Comparison of ENCODE assay signal across 8 mouse cellular contexts in the genomic region with DNA sequence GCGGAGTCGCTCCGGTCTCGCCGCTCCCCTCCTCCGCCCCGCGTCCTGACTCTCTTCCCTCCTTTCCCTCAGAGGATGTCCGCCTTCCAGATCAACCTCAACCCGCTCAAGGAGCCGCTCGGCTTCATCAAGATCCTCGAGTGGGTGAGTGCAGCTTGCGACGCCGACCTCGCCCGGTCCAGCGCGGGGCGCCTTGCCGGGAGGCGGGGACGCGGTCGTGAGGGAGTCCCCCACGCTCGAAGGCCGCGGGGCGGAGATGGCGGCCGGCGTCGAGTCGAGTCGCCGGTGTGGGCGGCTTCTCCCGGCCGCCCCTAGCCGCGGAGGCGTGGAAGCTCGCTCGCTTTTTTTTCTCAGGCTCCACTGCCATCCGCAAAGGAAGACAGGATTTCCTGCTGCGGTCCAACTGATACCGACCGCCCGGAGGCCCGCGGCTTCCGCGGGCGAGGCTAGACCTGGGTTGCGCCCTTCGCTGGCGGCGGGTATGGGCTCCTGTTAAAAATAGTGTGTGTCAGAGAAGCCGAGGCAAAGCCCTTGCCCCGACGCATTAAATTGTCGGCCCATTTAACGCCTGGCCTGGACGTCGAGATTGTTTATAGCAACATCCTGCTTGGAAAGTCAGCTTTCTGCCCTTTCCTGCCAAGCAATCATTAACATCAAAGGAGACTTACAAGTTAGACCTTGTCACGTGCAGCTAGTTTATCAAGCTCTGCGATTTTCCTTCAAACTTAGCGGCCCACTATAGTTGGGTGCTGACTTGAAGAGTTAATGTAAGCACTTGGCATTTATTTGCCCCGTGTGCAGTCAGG. TPM values are rescaled to one million over a fixed set of nuclear protein-coding genes. Genes with fewer than 3 reads are reported as not detected.
DNase-seq lines count a peak whose midpoint lies in the region; ATAC-seq and TF ChIP-seq lines count a peak whose summit lies in the region.

No protein-coding gene starts in this region.

- DNase-seq in kidney, postnatal 10 days, result no peak
- DNase-seq in MN1 (ENCODE audit: low spot score), result peak; percentile 82
- peak; percentile 78 for DNase-seq in hindbrain, postnatal 0 days (ENCODE audit: low spot score)
- DNase-seq in lung, postnatal 14 days, result peak; percentile 74
- DNase-seq in cerebellum, adult 11 months, result no peak

- peak; percentile 89 for TF ChIP-seq POLR2A in embryonic fibroblast, embryonic 13.5 days (IDR thresholded peaks at IDR 0.05; ENCODE audit: low read depth, low read length)

- no peaks in the 10 kb centered on the region for H3K36me3 ChIP-seq in kidney, embryonic 16.5 days (ENCODE audit: insufficient read depth, low read length)
- no peaks in the 10 kb centered on the region for H3K36me3 ChIP-seq in hindbrain, postnatal 0 days (ENCODE audit: insufficient read depth, low read length)
- no peaks in the 10 kb centered on the region for H3K36me3 ChIP-seq in stomach, embryonic 16.5 days (ENCODE audit: control insufficient read depth, insufficient read depth, low read length)

- H3K27me3 ChIP-seq in kidney, embryonic 16.5 days (ENCODE audit: insufficient read depth, low read length), result no peaks in the 10 kb centered on the region
- no peaks in the 10 kb centered on the region for H3K27me3 ChIP-seq in hindbrain, postnatal 0 days (ENCODE audit: insufficient read depth, low read length)
- H3K27me3 ChIP-seq in stomach, embryonic 16.5 days (ENCODE audit: control insufficient read depth, insufficient read depth, low read length), result no peaks in the 10 kb centered on the region

- no peak for TF ChIP-seq CTCF in embryonic fibroblast, embryonic 13.5 days (IDR thresholded peaks at IDR 0.05; ENCODE audit: borderline replicate concordance, insufficient read depth, low read length)
- TF ChIP-seq CTCF in hindbrain, postnatal 0 days (IDR thresholded peaks at IDR 0.05; ENCODE audit: low read depth), result no peak

- under 1% methylated on average over 69 of the region's 71 CpGs for WGBS in kidney, embryonic 16.5 days
- WGBS in hindbrain, postnatal 0 days, result under 1% methylated on average over 71 of the region's 71 CpGs
- WGBS in stomach, embryonic 16.5 days, result under 1% methylated on average over 70 of the region's 71 CpGs

- no peaks in the 10 kb centered on the region for H3K9me3 ChIP-seq in kidney, embryonic 16.5 days (ENCODE audit: low read length)
- no peaks in the 10 kb centered on the region for H3K9me3 ChIP-seq in hindbrain, postnatal 0 days (ENCODE audit: low read length)
- no peaks in the 10 kb centered on the region for H3K9me3 ChIP-seq in stomach, embryonic 16.5 days (replicated peaks; ENCODE audit: control insufficient read depth, low read length)

- H3K27ac ChIP-seq in kidney, embryonic 16.5 days (ENCODE audit: low read length), result peak overlapping the region; percentile 98
- peak overlapping the region; percentile 99 for H3K27ac ChIP-seq in embryonic fibroblast, embryonic 13.5 days (ENCODE audit: insufficient read depth, low read length)
- peak overlapping the region; percentile 97 for H3K27ac ChIP-seq in hindbrain, postnatal 0 days
- H3K27ac ChIP-seq in stomach, embryonic 16.5 days (ENCODE audit: low read length), result peak overlapping the region; percentile 97

- H3K9ac ChIP-seq in kidney, embryonic 16.5 days (replicated peaks; ENCODE audit: low read length), result peak overlapping the region; percentile 88
- H3K9ac ChIP-seq in hindbrain, postnatal 0 days (replicated peaks; ENCODE audit: low read length), result peak overlapping the region; percentile 87
- peak overlapping the region; percentile 80 for H3K9ac ChIP-seq in stomach, embryonic 16.5 days (ENCODE audit: low read length)

- peak; percentile 59 for ATAC-seq in kidney, embryonic 16.5 days (ENCODE audit: low FRiP score, low TSS enrichment)
- ATAC-seq in hindbrain, postnatal 0 days, result peak; percentile 65
- peak; percentile 59 for ATAC-seq in stomach, embryonic 16.5 days (ENCODE audit: insufficient read depth, low FRiP score)

- peaks cover 37% of the 10 kb centered on the region for H3K4me1 ChIP-seq in kidney, embryonic 16.5 days (ENCODE audit: insufficient read depth, low read length)
- H3K4me1 ChIP-seq in embryonic fibroblast, embryonic 13.5 days (ENCODE audit: control insufficient read depth, insufficient read depth, low read length), result no peaks in the 10 kb centered on the region
- H3K4me1 ChIP-seq in hindbrain, postnatal 0 days (ENCODE audit: insufficient read depth, low read length), result no peaks in the 10 kb centered on the region; the same call in 1 of the 2 replicates
- H3K4me1 ChIP-seq in stomach, embryonic 16.5 days (ENCODE audit: control insufficient read depth, insufficient read depth, low read length), result peaks cover 27% of the 10 kb centered on the region

- peak overlapping the region; percentile 75 for H3K4me2 ChIP-seq in kidney, embryonic 16.5 days (replicated peaks; ENCODE audit: low read depth, low read length)
- peak overlapping the region; percentile 84 for H3K4me2 ChIP-seq in hindbrain, postnatal 0 days (ENCODE audit: low read depth, low read length)
- H3K4me2 ChIP-seq in stomach, embryonic 16.5 days (ENCODE audit: low read depth, low read length), result peak overlapping the region; percentile 66

- peak overlapping the region; percentile 75 for H3K4me3 ChIP-seq in kidney, embryonic 16.5 days (ENCODE audit: low read length)
- peak overlapping the region; percentile 96 for H3K4me3 ChIP-seq in embryonic fibroblast, embryonic 13.5 days (ENCODE audit: insufficient read depth, low read length)
- peak overlapping the region; percentile 90 for H3K4me3 ChIP-seq in hindbrain, postnatal 0 days (ENCODE audit: low read length)
- peak overlapping the region; percentile 61 for H3K4me3 ChIP-seq in stomach, embryonic 16.5 days (replicated peaks; ENCODE audit: low read length)

RNA-seq across cellular contexts. Expression of a gene that starts 0.7 kb away (rescaled TPM):
- 142 and 145 TPM in 2 replicates for polyA plus RNA-seq in kidney, embryonic 16.5 days (2015; fragmentation: Nextera tagmentation; extraction: Ambion mirVana)
- polyA plus RNA-seq in embryonic fibroblast, embryonic 13.5 days (2011; ENCODE audit: insufficient read length, low read depth, missing spikeins), result 125 and 133 TPM in 2 replicates
- 21.5 and 22.6 TPM in 2 replicates for total RNA-seq in hindbrain, postnatal 0 days (2014; rRNA removed)
- polyA plus RNA-seq in hindbrain, postnatal 0 days (2015; fragmentation: Nextera tagmentation; extraction: Ambion mirVana), result 46.8 and 48.3 TPM in 2 replicates
- 188 and 210 TPM in 2 replicates for polyA plus RNA-seq in stomach, embryonic 16.5 days (2015; fragmentation: Nextera tagmentation; extraction: Ambion mirVana)

Comparison
In these comparisons a context has a peak if more than half of its experiments do, and no peak if none do; other contexts are left out.
1. DNase-seq: peak in MN1 (single experiment), hindbrain, postnatal 0 days (single experiment) and lung, postnatal 14 days (single experiment); none in kidney, postnatal 10 days (single experiment) and cerebellum, adult 11 months (single experiment).
2. Peak in every context shown above with its lines, with median percentiles within 50 percentile points of each other: ATAC-seq, H3K27ac ChIP-seq, H3K4me2 ChIP-seq, H3K4me3 ChIP-seq and H3K9ac ChIP-seq.